Mouse (Mus musculus) CH12.LX (cell line): ENCODE measurements at regions not wholly inside any gene's neighbourhood (a gene's known extent, or its start where the extent isn't known, plus 50 kb on each side); places are given as distances from the start of the nearest gene placed in this dataset.

ENCODE experiments used
- DNase-seq: peaks from one replicate; pipeline ENCODE4 v3.0.0-alpha.2; 2013; ENCODE audit errors: extremely low read depth
- H3K27ac ChIP-seq: 2 replicates; pipeline ENCODE4 v1.5.1; 2012; ENCODE audit warnings: low read depth, mild to moderate bottlenecking, control low read depth, moderate library complexity; ENCODE audit not compliant: insufficient read depth
- H3K27me3 ChIP-seq: replicated peaks from 2 replicates; pipeline ENCODE3; 2012; ENCODE audit warnings: inconsistent platforms
- H3K36me3 ChIP-seq, 2 experiments: replicated peaks in 1 of 2; 2 replicates each; pipeline versions ENCODE3 to v1.6.1; 2012; ENCODE audit warnings: inconsistent platforms in 1 of 2, low read length in 1 of 2, mild to moderate bottlenecking in 1 of 2, mixed read lengths in 1 of 2, moderate library complexity in 1 of 2; ENCODE audit not compliant: control insufficient read depth in 1 of 2, insufficient read depth in 1 of 2
- H3K4me1 ChIP-seq, 2 experiments: 2 replicates each; pipeline ENCODE4 v1.6.1; 2012; ENCODE audit warnings: inconsistent platforms in 1 of 2, moderate library complexity in 1 of 2; ENCODE audit not compliant: insufficient read depth in 2 of 2, control insufficient read depth in 1 of 2
- H3K4me2 ChIP-seq: 2 replicates; pipeline ENCODE4 v1.6.1; 2012; ENCODE audit warnings: low read depth, mild to moderate bottlenecking, control low read depth; ENCODE audit not compliant: poor library complexity, insufficient read depth, severe bottlenecking
- H3K4me3 ChIP-seq, 3 experiments: fragments of 150-350 bp in 1 of 3; sonication (generic) in 1 of 3; replicated peaks in 1 of 3; 2 replicates each; pipeline versions ENCODE3 to v1.5.1; 2011 to 2012; ENCODE audit warnings: low read depth in 2 of 3, low read length in 2 of 3, mild to moderate bottlenecking in 2 of 3, moderate library complexity in 2 of 3, control low read depth in 1 of 3, improper control_type of control experiment in 1 of 3, inconsistent platforms in 1 of 3, mixed read lengths in 1 of 3; ENCODE audit not compliant: poor library complexity in 1 of 3
- H3K79me2 ChIP-seq: replicated peaks from 2 replicates; pipeline ENCODE4 v1.6.1; 2012; ENCODE audit warnings: mild to moderate bottlenecking, moderate library complexity; ENCODE audit not compliant: control insufficient read depth, poor library complexity, insufficient read depth, severe bottlenecking; ENCODE audit errors: extremely low read depth
- H3K9ac ChIP-seq: 2 replicates; pipeline ENCODE4 v1.6.1; 2012; ENCODE audit warnings: low read depth, mild to moderate bottlenecking, control low read depth, moderate library complexity; ENCODE audit not compliant: insufficient read depth
- H3K9me3 ChIP-seq: replicated peaks from 2 replicates; pipeline ENCODE3; 2012; ENCODE audit warnings: low read length, inconsistent platforms, mixed read lengths
- BHLHE40 ChIP-seq: IDR thresholded peaks from 2 replicates; pipeline ENCODE4 v1.6.1; 2011; ENCODE audit warnings: mild to moderate bottlenecking, low read depth, low read length, improper control_type of control experiment
- CHD1 ChIP-seq: IDR thresholded peaks from 2 replicates; pipeline ENCODE4 v1.6.1; 2012; ENCODE audit warnings: low read depth, low read length, improper control_type of control experiment, inconsistent platforms
- EP300 ChIP-seq: IDR thresholded peaks from 2 replicates; pipeline ENCODE4 v1.6.1; 2011; ENCODE audit warnings: low read length, improper control_type of control experiment
- ETS1 ChIP-seq: conservative IDR thresholded peaks from 2 replicates; pipeline ENCODE4 v1.6.1; 2012; ENCODE audit warnings: low read depth, mild to moderate bottlenecking, inconsistent platforms, low read length, improper control_type of control experiment, moderate library complexity
- HCFC1 ChIP-seq: IDR thresholded peaks from 2 replicates; pipeline ENCODE4 v1.6.1; 2012; ENCODE audit warnings: low read depth, mild to moderate bottlenecking, inconsistent platforms, low read length, improper control_type of control experiment
- JUND ChIP-seq: conservative IDR thresholded peaks from 2 replicates; pipeline ENCODE4 v1.6.1; 2011; ENCODE audit warnings: low read depth, low read length, improper control_type of control experiment
- KAT2A ChIP-seq: IDR thresholded peaks from 2 replicates; pipeline ENCODE4 v1.6.1; 2012; ENCODE audit warnings: low read length, improper control_type of control experiment, inconsistent platforms; ENCODE audit not compliant: insufficient replicate concordance
- MAFK ChIP-seq: IDR thresholded peaks from 2 replicates; pipeline ENCODE4 v1.6.1; 2011; ENCODE audit warnings: low read length, improper control_type of control experiment; ENCODE audit not compliant: insufficient replicate concordance
- MAX ChIP-seq: IDR thresholded peaks from 2 replicates; pipeline ENCODE4 v1.6.1; 2011; ENCODE audit warnings: low read length, improper control_type of control experiment
- MEF2A ChIP-seq: IDR thresholded peaks from 2 replicates; pipeline ENCODE4 v1.6.1; 2014; ENCODE audit warnings: low read depth, mild to moderate bottlenecking, inconsistent platforms, low read length, improper control_type of control experiment, borderline replicate concordance
- MYC ChIP-seq: IDR thresholded peaks from 2 replicates; pipeline ENCODE4 v1.6.1; 2011; ENCODE audit warnings: low read depth, mild to moderate bottlenecking, improper control_type of control experiment, low read length
- POLR2A ChIP-seq: IDR thresholded peaks from 2 replicates; pipeline ENCODE4 v1.6.1; 2011; ENCODE audit warnings: low read depth, mild to moderate bottlenecking, improper control_type of control experiment, low read length
- RCOR1 ChIP-seq: conservative IDR thresholded peaks from 2 replicates; pipeline ENCODE4 v1.6.1; 2012; ENCODE audit warnings: low read depth, mild to moderate bottlenecking, inconsistent platforms, low read length, improper control_type of control experiment
- SIN3A ChIP-seq: IDR thresholded peaks from 2 replicates; pipeline ENCODE4 v1.6.1; 2012; ENCODE audit warnings: low read length, improper control_type of control experiment, inconsistent platforms
- TCF12 ChIP-seq: IDR thresholded peaks from 2 replicates; pipeline ENCODE4 v1.6.1; 2014; ENCODE audit warnings: low read depth, mild to moderate bottlenecking, inconsistent platforms, low read length, improper control_type of control experiment
- UBTF ChIP-seq: IDR thresholded peaks from 2 replicates; pipeline ENCODE4 v1.6.1; 2012; ENCODE audit warnings: low read depth, mild to moderate bottlenecking, inconsistent platforms, low read length, improper control_type of control experiment, moderate library complexity
- USF1 ChIP-seq: IDR thresholded peaks from 2 replicates; pipeline ENCODE4 v1.6.1; 2014; ENCODE audit warnings: low read depth, mild to moderate bottlenecking, inconsistent platforms, low read length, improper control_type of control experiment
- USF2 ChIP-seq: conservative IDR thresholded peaks from 2 replicates; pipeline ENCODE4 v1.6.1; 2011; ENCODE audit warnings: low read depth, low read length, improper control_type of control experiment
- ZC3H11A ChIP-seq: IDR thresholded peaks from 2 replicates; pipeline ENCODE4 v1.6.1; 2012; ENCODE audit warnings: low read depth, mild to moderate bottlenecking, inconsistent platforms, low read length, improper control_type of control experiment
- ZKSCAN1 ChIP-seq: IDR thresholded peaks from 2 replicates; pipeline ENCODE4 v1.6.1; 2012; ENCODE audit warnings: low read depth, inconsistent platforms, low read length, improper control_type of control experiment, borderline replicate concordance
- ZNF384 ChIP-seq: IDR thresholded peaks from 2 replicates; pipeline ENCODE4 v1.6.1; 2012; ENCODE audit warnings: low read depth, low read length, improper control_type of control experiment, inconsistent platforms
- dilution Hi-C: fragments of 300-500 bp; cut with MboI; formaldehyde crosslinking; loops from 2 replicates; pipeline ENCODE4 v1.14.3; 2020; ENCODE audit warnings: low sequenced_read_pairs; ENCODE audit not compliant: extremely low pct_unique_long_range_greater_than_20kb, extremely low pct_ligation_motif_present
- in situ Hi-C: fragments of 300-500 bp; cut with MboI; formaldehyde crosslinking; loops from 3 replicates; pipeline ENCODE4 v1.14.3; 2019; ENCODE audit warnings: low sequenced_read_pairs, low pct_ligation_motif_present, low pct_unique_long_range_greater_than_20kb, mixed read lengths

GRCm38 (mm10) chr2:77343736-77344440, 63.5 kb upstream of the Sestd1 start:
- peaks cover 61% of the 10 kb centered on the region for H3K9me3 ChIP-seq
- H3K27me3 ChIP-seq, result no peaks in the 10 kb centered on the region
- H3K36me3 ChIP-seq, result no peaks in the 10 kb centered on the region
- H3K9ac ChIP-seq, result no peak overlapping the region
- no peak overlapping the region for H3K4me2 ChIP-seq
- no peak overlapping the region for H3K4me3 ChIP-seq
- in situ Hi-C loops, result no loop called here
- no peak overlapping the region for H3K27ac ChIP-seq
- no peaks in the 10 kb centered on the region for H3K4me1 ChIP-seq
- H3K79me2 ChIP-seq, result no peaks in the 10 kb centered on the region
- DNase-seq, result no peak
- TF ChIP-seq TCF12, result no peak
- TF ChIP-seq KAT2A, result no peak
- TF ChIP-seq MAFK, result no peak
- no peak for TF ChIP-seq HCFC1
- TF ChIP-seq CHD1, result no peak
- TF ChIP-seq MAX, result no peak
- TF ChIP-seq, all 38 proteins: peak for 0
- dilution Hi-C loops, result no loop called here

- dilution Hi-C loops (no loop called here), in situ Hi-C loops (no loop called here)
- no peaks in the 10 kb centered on the region for H3K4me1 ChIP-seq
- no peak overlapping the region for H3K4me2 ChIP-seq
- no peaks in the 10 kb centered on the region for H3K79me2 ChIP-seq
- no peak overlapping the region for H3K4me3 ChIP-seq
- no peaks in the 10 kb centered on the region for H3K36me3 ChIP-seq
- H3K9me3 ChIP-seq, result peaks cover 64% of the 10 kb centered on the region
- H3K9ac ChIP-seq, result no peak overlapping the region
- H3K27ac ChIP-seq, result no peak overlapping the region
- no peak for TF ChIP-seq ZC3H11A
- no peak for TF ChIP-seq CHD1
- TF ChIP-seq UBTF, result no peak
- no peak for TF ChIP-seq ZKSCAN1
- TF ChIP-seq POLR2A, result no peak
- TF ChIP-seq ETS1, result no peak
- no peak for TF ChIP-seq USF2
- no peak for TF ChIP-seq BHLHE40
- no peak for TF ChIP-seq MAX
- TF ChIP-seq EP300, result no peak
- no peak for TF ChIP-seq ZNF384
- no peak for TF ChIP-seq KAT2A
- TF ChIP-seq MYC, result no peak
- TF ChIP-seq USF1, result no peak
- no peak for TF ChIP-seq MAFK
- no peak for TF ChIP-seq MEF2A
- no peak for TF ChIP-seq RCOR1
- no peak for TF ChIP-seq JUND
- TF ChIP-seq SIN3A, result no peak
- no peaks in the 10 kb centered on the region for H3K27me3 ChIP-seq
- no peak for DNase-seq
Observed at GRCm38 (mm10) chr2:77342416-77342815, 62.0 kb upstream of the Sestd1 start.
